Mouse (Mus musculus) CH12.LX (cell line): Measurements from ENCODE around the gene Macrod1. TPM values are rescaled to one million over a fixed set of nuclear protein-coding genes. Genes with fewer than 3 reads are reported as not detected.

Experiments
- DNase-seq: peaks from one replicate; pipeline ENCODE4 v3.0.0-alpha.2; 2013; ENCODE audit errors: extremely low read depth
- H3K27ac ChIP-seq: 2 replicates; pipeline ENCODE4 v1.5.1; 2012; ENCODE audit warnings: low read depth, mild to moderate bottlenecking, control low read depth, moderate library complexity; ENCODE audit not compliant: insufficient read depth
- H3K27me3 ChIP-seq: replicated peaks from 2 replicates; pipeline ENCODE3; 2012; ENCODE audit warnings: inconsistent platforms
- H3K36me3 ChIP-seq, 2 experiments: replicated peaks in 1 of 2; 2 replicates each; pipeline versions ENCODE3 to v1.6.1; 2012; ENCODE audit warnings: inconsistent platforms in 1 of 2, low read length in 1 of 2, mild to moderate bottlenecking in 1 of 2, mixed read lengths in 1 of 2, moderate library complexity in 1 of 2; ENCODE audit not compliant: control insufficient read depth in 1 of 2, insufficient read depth in 1 of 2
- H3K4me1 ChIP-seq, 2 experiments: 2 replicates each; pipeline ENCODE4 v1.6.1; 2012; ENCODE audit warnings: inconsistent platforms in 1 of 2, moderate library complexity in 1 of 2; ENCODE audit not compliant: insufficient read depth in 2 of 2, control insufficient read depth in 1 of 2
- H3K4me2 ChIP-seq: 2 replicates; pipeline ENCODE4 v1.6.1; 2012; ENCODE audit warnings: low read depth, mild to moderate bottlenecking, control low read depth; ENCODE audit not compliant: poor library complexity, insufficient read depth, severe bottlenecking
- H3K4me3 ChIP-seq, 3 experiments: fragments of 150-350 bp in 1 of 3; sonication (generic) in 1 of 3; replicated peaks in 1 of 3; 2 replicates each; pipeline versions ENCODE3 to v1.5.1; 2011 to 2012; ENCODE audit warnings: low read depth in 2 of 3, low read length in 2 of 3, mild to moderate bottlenecking in 2 of 3, moderate library complexity in 2 of 3, control low read depth in 1 of 3, improper control_type of control experiment in 1 of 3, inconsistent platforms in 1 of 3, mixed read lengths in 1 of 3; ENCODE audit not compliant: poor library complexity in 1 of 3
- H3K79me2 ChIP-seq: replicated peaks from 2 replicates; pipeline ENCODE4 v1.6.1; 2012; ENCODE audit warnings: mild to moderate bottlenecking, moderate library complexity; ENCODE audit not compliant: control insufficient read depth, poor library complexity, insufficient read depth, severe bottlenecking; ENCODE audit errors: extremely low read depth
- H3K9ac ChIP-seq: 2 replicates; pipeline ENCODE4 v1.6.1; 2012; ENCODE audit warnings: low read depth, mild to moderate bottlenecking, control low read depth, moderate library complexity; ENCODE audit not compliant: insufficient read depth
- H3K9me3 ChIP-seq: replicated peaks from 2 replicates; pipeline ENCODE3; 2012; ENCODE audit warnings: low read length, inconsistent platforms, mixed read lengths
- BHLHE40 ChIP-seq: IDR thresholded peaks from 2 replicates; pipeline ENCODE4 v1.6.1; 2011; ENCODE audit warnings: mild to moderate bottlenecking, low read depth, low read length, improper control_type of control experiment
- CHD1 ChIP-seq: IDR thresholded peaks from 2 replicates; pipeline ENCODE4 v1.6.1; 2012; ENCODE audit warnings: low read depth, low read length, improper control_type of control experiment, inconsistent platforms
- CHD2 ChIP-seq: IDR thresholded peaks from 2 replicates; pipeline ENCODE4 v1.6.1; 2011; ENCODE audit warnings: low read length, improper control_type of control experiment
- EP300 ChIP-seq: IDR thresholded peaks from 2 replicates; pipeline ENCODE4 v1.6.1; 2011; ENCODE audit warnings: low read length, improper control_type of control experiment
- ETS1 ChIP-seq: conservative IDR thresholded peaks from 2 replicates; pipeline ENCODE4 v1.6.1; 2012; ENCODE audit warnings: low read depth, mild to moderate bottlenecking, inconsistent platforms, low read length, improper control_type of control experiment, moderate library complexity
- GABPA ChIP-seq: IDR thresholded peaks from 2 replicates; pipeline ENCODE4 v1.6.1; 2012; ENCODE audit warnings: low read depth, low read length, improper control_type of control experiment, inconsistent platforms; ENCODE audit not compliant: insufficient replicate concordance
- HCFC1 ChIP-seq: IDR thresholded peaks from 2 replicates; pipeline ENCODE4 v1.6.1; 2012; ENCODE audit warnings: low read depth, mild to moderate bottlenecking, inconsistent platforms, low read length, improper control_type of control experiment
- JUND ChIP-seq: conservative IDR thresholded peaks from 2 replicates; pipeline ENCODE4 v1.6.1; 2011; ENCODE audit warnings: low read depth, low read length, improper control_type of control experiment
- MAFK ChIP-seq: IDR thresholded peaks from 2 replicates; pipeline ENCODE4 v1.6.1; 2011; ENCODE audit warnings: low read length, improper control_type of control experiment; ENCODE audit not compliant: insufficient replicate concordance
- MAX ChIP-seq: IDR thresholded peaks from 2 replicates; pipeline ENCODE4 v1.6.1; 2011; ENCODE audit warnings: low read length, improper control_type of control experiment
- MAZ ChIP-seq: IDR thresholded peaks from 2 replicates; pipeline ENCODE4 v1.6.1; 2012; ENCODE audit warnings: low read depth, mild to moderate bottlenecking, inconsistent platforms, low read length, improper control_type of control experiment, moderate library complexity
- MXI1 ChIP-seq: IDR thresholded peaks from 2 replicates; pipeline ENCODE4 v1.6.1; 2011; ENCODE audit warnings: mild to moderate bottlenecking, low read depth, low read length, improper control_type of control experiment
- MYC ChIP-seq: IDR thresholded peaks from 2 replicates; pipeline ENCODE4 v1.6.1; 2011; ENCODE audit warnings: low read depth, mild to moderate bottlenecking, improper control_type of control experiment, low read length
- POLR2A ChIP-seq: IDR thresholded peaks from 2 replicates; pipeline ENCODE4 v1.6.1; 2011; ENCODE audit warnings: low read depth, mild to moderate bottlenecking, improper control_type of control experiment, low read length
- RAD21 ChIP-seq: IDR thresholded peaks from 2 replicates; pipeline ENCODE4 v1.6.1; 2011; ENCODE audit warnings: low read depth, mild to moderate bottlenecking, low read length, improper control_type of control experiment, moderate library complexity
- SIN3A ChIP-seq: IDR thresholded peaks from 2 replicates; pipeline ENCODE4 v1.6.1; 2012; ENCODE audit warnings: low read length, improper control_type of control experiment, inconsistent platforms
- TBP ChIP-seq: conservative IDR thresholded peaks from 2 replicates; pipeline ENCODE4 v1.6.1; 2011; ENCODE audit warnings: low read depth, low read length, improper control_type of control experiment
- TCF12 ChIP-seq: IDR thresholded peaks from 2 replicates; pipeline ENCODE4 v1.6.1; 2014; ENCODE audit warnings: low read depth, mild to moderate bottlenecking, inconsistent platforms, low read length, improper control_type of control experiment
- USF1 ChIP-seq: IDR thresholded peaks from 2 replicates; pipeline ENCODE4 v1.6.1; 2014; ENCODE audit warnings: low read depth, mild to moderate bottlenecking, inconsistent platforms, low read length, improper control_type of control experiment
- USF2 ChIP-seq: conservative IDR thresholded peaks from 2 replicates; pipeline ENCODE4 v1.6.1; 2011; ENCODE audit warnings: low read depth, low read length, improper control_type of control experiment
- ZC3H11A ChIP-seq: IDR thresholded peaks from 2 replicates; pipeline ENCODE4 v1.6.1; 2012; ENCODE audit warnings: low read depth, mild to moderate bottlenecking, inconsistent platforms, low read length, improper control_type of control experiment
- ZKSCAN1 ChIP-seq: IDR thresholded peaks from 2 replicates; pipeline ENCODE4 v1.6.1; 2012; ENCODE audit warnings: low read depth, inconsistent platforms, low read length, improper control_type of control experiment, borderline replicate concordance
- ZMIZ1 ChIP-seq: IDR thresholded peaks from 2 replicates; pipeline ENCODE4 v1.6.1; 2012; ENCODE audit warnings: low read depth, mild to moderate bottlenecking, inconsistent platforms, low read length, improper control_type of control experiment
- dilution Hi-C: fragments of 300-500 bp; cut with MboI; formaldehyde crosslinking; loops from 2 replicates; pipeline ENCODE4 v1.14.3; 2020; ENCODE audit warnings: low sequenced_read_pairs; ENCODE audit not compliant: extremely low pct_unique_long_range_greater_than_20kb, extremely low pct_ligation_motif_present
- in situ Hi-C: fragments of 300-500 bp; cut with MboI; formaldehyde crosslinking; loops from 3 replicates; pipeline ENCODE4 v1.14.3; 2019; ENCODE audit warnings: low sequenced_read_pairs, low pct_ligation_motif_present, low pct_unique_long_range_greater_than_20kb, mixed read lengths
- polyA plus RNA-seq: library from polyadenylated mRNA; unstranded; fragments of >175 nt; gene quantifications from 2 replicates; pipeline ENCODE4 v1.2.1, GENCODE M21; 2012; ENCODE audit warnings: low read depth; ENCODE audit not compliant: insufficient read length
- total RNA-seq, 2 experiments: library from RNA; depleted of rRNA; stranded (reverse); fragments of 300-350 nt in 1 of 2; fragments of >200 nt in 1 of 2; gene quantifications; 2 replicates each; pipeline ENCODE4 v1.2.3; 2012 to 2014

Gene Macrod1
- total and polyA plus RNA-seq, 3 experiments, result 1.0 TPM; not detected in 2

- in situ Hi-C loops, result no loop called here
- no peak for DNase-seq
- dilution Hi-C loops, result no loop called here
- H3K4me1 ChIP-seq, result peaks cover 5 to 12% of the 10 kb centered on the region in 2 experiments; a peak in 3 of 4 replicates
- no peak overlapping the region for H3K27ac ChIP-seq
- H3K9ac ChIP-seq, result no peak overlapping the region
- H3K4me2 ChIP-seq, result no peak overlapping the region
- TF ChIP-seq MAX (no peak), HCFC1 (no peak), TCF12 (no peak), USF2 (no peak), JUND (no peak), MAFK (no peak), ETS1 (no peak), MYC (no peak), CHD1 (no peak), ZKSCAN1 (no peak), MXI1 (no peak), TBP (no peak), GABPA (no peak), ZC3H11A (no peak), POLR2A (no peak), EP300 (no peak), MAZ (no peak)
- no peaks in the 10 kb centered on the region for H3K9me3 ChIP-seq
- H3K36me3 ChIP-seq, result no peaks in the 10 kb centered on the region
- H3K79me2 ChIP-seq, result no peaks in the 10 kb centered on the region
- no peak overlapping the region for H3K4me3 ChIP-seq
- H3K27me3 ChIP-seq, result peaks cover 100% of the 10 kb centered on the region
Observed at GRCm38 (mm10) chr19:7140373-7140772, 83.8 kb downstream of the Macrod1 start.

GRCm38 (mm10) chr19:7140856-7141421 lies 84.3 kb downstream of the Macrod1 start:
- H3K27ac ChIP-seq, result no peak overlapping the region
- H3K79me2 ChIP-seq, result no peaks in the 10 kb centered on the region
- peaks cover 100% of the 10 kb centered on the region for H3K27me3 ChIP-seq
- in situ Hi-C loops (no loop called here), dilution Hi-C loops (no loop called here)
- H3K9me3 ChIP-seq, result no peaks in the 10 kb centered on the region
- no peak overlapping the region for H3K4me3 ChIP-seq
- H3K4me1 ChIP-seq, result peaks cover 5 to 12% of the 10 kb centered on the region in 2 experiments; a peak in 3 of 4 replicates
- no peaks in the 10 kb centered on the region for H3K36me3 ChIP-seq
- no peak for DNase-seq
- no peak overlapping the region for H3K9ac ChIP-seq
- H3K4me2 ChIP-seq, result no peak overlapping the region
- TF ChIP-seq ZMIZ1 (no peak), EP300 (no peak), HCFC1 (no peak), ZC3H11A (no peak), BHLHE40 (no peak), RAD21 (no peak), USF1 (no peak), CHD2 (no peak), SIN3A (no peak), ETS1 (no peak)
- TF ChIP-seq, all 38 proteins: peak for 0
